Mouse (Mus musculus): ENCODE measurements around the gene Gm5150.
"Not testable (repeated sequence)": the region's sequence is repeated elsewhere in the genome, so short reads cannot be mapped to it uniquely, and the experiment has no call there.

Gm5150 gene

DNA sequence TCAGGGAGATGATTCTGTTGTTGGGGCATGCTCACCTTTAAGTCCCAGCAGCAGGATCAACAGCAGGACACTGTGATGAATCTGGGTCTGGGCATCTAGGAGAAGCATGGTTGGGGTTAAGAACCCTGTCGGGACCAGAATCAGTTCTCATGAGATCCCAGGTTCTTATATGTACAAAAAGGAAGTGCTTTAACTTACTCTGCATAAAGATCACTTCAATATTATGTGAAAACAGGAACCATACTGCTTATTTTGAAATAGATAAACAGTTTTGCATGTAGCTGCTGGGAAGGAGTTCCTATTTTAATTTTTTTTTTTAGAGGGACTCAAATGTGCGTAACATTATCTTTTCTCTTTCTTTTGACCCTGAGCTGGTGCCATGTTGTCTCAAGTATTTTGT is at the start of gene Gm5150:
TSS of gene Gm5150 (minus strand) at position 223 of the 400 bp plus-strand sequence.
- DNase-seq (ENCODE audit: low read depth, low spot score), result no peak

DNA sequence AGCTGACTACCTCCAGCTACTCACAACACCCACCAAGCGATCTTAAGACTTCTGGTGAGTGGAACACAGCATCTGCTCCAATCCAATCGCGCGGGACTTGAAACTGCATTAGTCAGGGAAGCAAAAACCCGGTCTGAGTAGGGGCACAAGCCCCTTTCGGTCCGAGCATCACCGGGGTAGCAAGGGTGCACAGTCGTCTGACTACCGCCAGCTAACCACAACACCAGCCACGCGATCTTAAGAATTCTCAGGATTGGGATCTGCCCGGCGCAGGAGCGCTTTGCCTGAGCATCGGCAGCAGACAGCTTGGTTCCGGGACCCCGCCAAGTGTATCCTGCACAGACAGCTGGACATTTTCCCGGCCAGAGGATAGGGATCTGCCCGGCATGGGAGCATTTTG is 45.5 kb upstream of the Gm5150 start:
- DNase-seq (ENCODE audit: low read depth, low spot score), result not testable (repeated sequence)

GRCm38 (mm10) chr3:16047288-16047687 is 41.1 kb upstream of the Gm5150 start:
- no peak for DNase-seq (ENCODE audit: low read depth, low spot score)

GRCm38 (mm10) chr3:16043315-16043714 is 37.1 kb upstream of the Gm5150 start:
- no peak for DNase-seq (ENCODE audit: low read depth, low spot score)

DNA sequence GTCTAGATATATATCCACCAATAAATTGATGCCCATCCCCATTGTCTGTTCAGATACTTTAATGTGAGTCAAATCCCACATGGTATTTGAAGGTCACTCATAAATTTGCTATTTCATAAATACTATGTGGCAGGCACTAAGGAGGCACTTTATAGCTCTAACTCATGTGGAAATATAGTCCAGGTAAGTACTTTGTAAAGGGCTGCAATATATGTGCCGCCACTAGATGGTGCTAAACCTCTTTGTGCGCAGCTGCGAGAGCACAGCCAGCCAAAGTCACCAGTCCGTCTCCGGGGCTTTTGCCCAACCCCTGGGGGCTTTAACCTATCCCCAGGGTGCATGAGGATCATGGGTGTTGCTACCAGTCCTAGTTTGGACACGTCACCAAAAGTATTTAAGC is 18.8 kb upstream of the Gm5150 start:
- DNase-seq (ENCODE audit: low read depth, low spot score), result not testable (repeated sequence)

DNA sequence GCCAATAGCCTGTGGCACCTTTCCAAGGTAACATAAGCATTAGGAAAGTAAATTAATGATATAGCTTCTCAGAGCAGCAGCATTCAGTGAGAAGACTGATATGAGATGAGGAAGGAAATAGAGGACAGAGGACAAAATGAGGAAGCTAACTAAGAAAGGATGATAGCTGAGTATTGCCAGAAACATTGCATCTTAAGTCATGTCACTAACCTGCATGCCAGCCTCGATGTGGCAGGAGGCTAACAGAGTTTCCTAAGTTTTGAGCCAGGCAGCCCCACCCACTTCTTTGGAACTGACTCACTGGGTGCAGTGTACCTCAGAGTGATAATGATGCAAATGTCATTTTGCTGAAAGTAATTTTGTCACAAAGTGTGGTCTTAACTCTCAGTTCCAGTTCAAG is 16.0 kb upstream of the Gm5150 start:
- DNase-seq (ENCODE audit: low read depth, low spot score), result no peak

- DNase-seq (ENCODE audit: low read depth, low spot score), result not testable (repeated sequence)
These were observed 8.2 kb upstream of the Gm5150 start for GRCm38 (mm10) chr3:16014456-16014855.

DNA sequence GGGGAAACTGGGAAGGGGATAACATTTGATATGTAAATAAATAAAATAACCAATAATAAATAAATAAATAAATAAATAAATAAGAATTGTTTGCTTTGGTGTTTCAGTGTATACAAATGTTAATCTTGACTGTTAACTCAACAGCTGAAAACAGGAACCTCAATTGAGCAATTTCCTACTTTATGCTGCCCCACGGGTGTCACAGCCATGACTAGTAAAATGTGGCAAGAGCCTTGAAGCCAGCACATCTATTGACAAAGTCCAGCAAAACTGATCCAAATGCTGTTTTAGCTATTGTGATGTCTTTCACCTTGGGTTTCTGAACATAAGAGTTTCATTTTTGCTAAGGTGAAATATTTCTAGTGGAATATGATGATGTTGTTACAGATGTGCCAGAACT is 1.6 kb upstream of the Gm5150 start:
- DNase-seq (ENCODE audit: low read depth, low spot score), result no peak

DNA sequence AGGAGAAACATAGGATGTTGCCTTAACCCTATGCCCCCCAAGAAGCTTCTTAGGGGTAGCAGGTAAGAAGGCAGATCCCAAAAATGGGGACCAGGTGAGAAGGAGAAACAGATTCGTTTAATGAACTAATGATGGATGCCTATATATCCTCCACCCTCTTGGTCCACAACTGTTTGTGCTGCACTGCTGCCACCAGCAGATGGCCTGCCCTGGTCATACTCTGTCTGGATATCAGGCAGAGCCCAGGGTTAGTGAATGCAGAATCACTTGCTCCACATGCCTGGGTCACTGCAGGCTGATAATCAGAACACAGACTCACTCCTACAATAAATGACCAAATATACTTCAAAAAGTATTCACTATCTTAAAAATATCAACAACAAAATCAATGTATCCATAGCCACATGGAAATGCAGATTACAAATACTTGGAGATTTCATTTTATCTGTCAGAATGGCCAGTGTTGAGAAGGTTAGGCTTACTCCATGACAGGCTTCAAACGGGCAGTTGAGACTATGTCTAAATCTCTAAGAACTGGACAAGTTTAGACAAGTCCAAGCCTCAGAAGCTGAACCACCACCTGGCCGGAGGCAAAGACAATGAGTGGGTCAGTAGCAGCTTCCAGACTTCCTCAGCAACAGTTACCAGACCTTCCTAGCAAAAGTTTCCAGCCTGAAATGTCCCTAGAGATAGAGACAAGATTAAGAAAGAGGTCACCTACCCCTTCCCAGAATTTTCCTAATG is 2.2 kb downstream of the Gm5150 start:
- no peak for DNase-seq (ENCODE audit: low read depth, low spot score)

DNA sequence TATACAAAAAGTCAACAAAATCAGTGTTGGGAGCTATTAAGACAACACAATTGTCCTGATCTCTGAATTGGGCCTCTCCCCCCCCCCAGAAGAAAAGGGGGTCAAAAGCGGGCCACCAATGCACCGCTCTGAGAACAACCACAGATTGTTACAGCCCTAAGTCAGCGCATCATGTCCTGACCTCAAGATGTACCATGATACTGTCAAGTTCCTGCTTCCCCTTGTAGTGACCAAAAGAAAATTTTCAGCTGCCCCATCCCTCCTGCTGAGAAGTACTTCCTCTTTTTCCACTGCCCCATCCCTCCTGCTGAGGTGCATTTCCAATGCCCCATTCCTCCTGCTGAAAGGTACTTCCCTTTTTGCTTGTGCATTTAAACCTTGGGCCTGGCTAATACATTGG is 6.8 kb downstream of the Gm5150 start:
- not testable (repeated sequence) for DNase-seq (ENCODE audit: low read depth, low spot score)

DNA sequence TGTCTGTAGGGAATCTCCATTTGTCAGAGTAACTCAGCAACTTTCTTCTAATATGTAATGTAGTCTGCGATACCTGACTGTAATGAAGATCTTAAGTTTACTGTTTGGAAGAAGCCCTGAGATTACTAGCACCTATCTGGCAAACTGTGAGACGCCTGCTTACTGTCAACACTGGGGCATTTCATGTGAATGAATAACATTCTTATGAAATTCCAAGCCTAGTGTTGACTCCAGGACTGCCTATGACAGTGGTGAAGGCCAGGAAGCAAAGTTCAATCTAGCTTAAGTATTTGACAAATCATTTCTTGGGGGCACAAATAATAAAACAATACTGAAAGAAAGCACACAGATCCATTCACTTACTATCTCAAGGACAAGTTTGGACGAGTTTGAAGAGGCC is 24.0 kb downstream of the Gm5150 start:
- no peak for DNase-seq (ENCODE audit: low read depth, low spot score)

DNA sequence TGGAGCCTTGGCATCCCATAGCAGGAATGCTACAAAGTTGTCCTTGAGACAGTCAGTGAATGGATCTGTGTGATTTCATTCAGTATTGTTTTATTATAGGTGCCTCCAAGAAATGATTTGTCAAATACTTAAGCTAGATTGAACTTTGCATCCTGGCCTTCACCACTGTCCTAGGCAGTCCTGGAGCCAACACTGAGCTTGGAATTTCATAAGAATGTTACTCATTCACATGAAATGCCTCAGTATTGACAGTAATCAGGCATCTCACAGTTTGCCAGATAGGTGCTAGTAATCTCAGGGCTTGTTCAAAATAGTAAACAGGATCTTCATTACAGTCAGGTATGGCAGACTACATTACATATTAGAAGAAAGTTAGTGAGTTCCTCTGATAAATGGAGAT is 49.3 kb downstream of the Gm5150 start:
- no peak for DNase-seq (ENCODE audit: low read depth, low spot score)
